17 mouse cellular contexts compared by ENCODE assay signal in genomic region chr11:102566290-102566689, GRCm38 (mm10). TPM values are rescaled to one million over a fixed set of nuclear protein-coding genes. Genes with fewer than 3 reads are reported as not detected.
"Had no signal": no experiment of that assay in that cellular context is flagged by ENCODE, and none has a peak within 500 bp of the region (broad histone marks: within the 10 kb centered on the region; RNA-seq: fewer than 3 reads in every experiment).

No protein-coding gene starts in this region.

- H3K4me2 ChIP-seq: neural tube, embryonic 15.5 days; stomach, embryonic 15.5 days had no signal

- DNase-seq: retina, postnatal 1 day; right cerebral cortex, adult 18-20 months; right cerebral cortex, postnatal 14 days; right cerebral cortex, postnatal 25 days; right cerebral cortex, postnatal 4 days; spleen, adult 18-20 months; thymus, adult 18-20 months; thymus, adult 2 months; thymus, postnatal 14 days; thymus, postnatal 25 days; thymus, postnatal 36 days; thymus, postnatal 4 days had no signal

- H3K27me3 ChIP-seq: neural tube, embryonic 15.5 days; stomach, embryonic 15.5 days had no signal

- H3K36me3 ChIP-seq: neural tube, embryonic 15.5 days; stomach, embryonic 15.5 days had no signal

- H3K9me3 ChIP-seq: neural tube, embryonic 15.5 days; stomach, embryonic 15.5 days had no signal

- H3K4me1 ChIP-seq: neural tube, embryonic 15.5 days; stomach, embryonic 15.5 days had no signal

- H3K9ac ChIP-seq: neural tube, embryonic 15.5 days; stomach, embryonic 15.5 days had no signal

- H3K4me3 ChIP-seq: neural tube, embryonic 15.5 days; stomach, embryonic 15.5 days had no signal

- H3K27ac ChIP-seq: neural tube, embryonic 15.5 days; stomach, embryonic 15.5 days; stomach, postnatal 0 days had no signal

RNA-seq across cellular contexts. Expression of gene Gm11627, which starts 13.0 kb away (rescaled TPM):
- total RNA-seq: neutrophil, adult 5-6 weeks had no signal
- polyA plus RNA-seq: spleen, adult 2 months had no signal
